In the genomic region with DNA sequence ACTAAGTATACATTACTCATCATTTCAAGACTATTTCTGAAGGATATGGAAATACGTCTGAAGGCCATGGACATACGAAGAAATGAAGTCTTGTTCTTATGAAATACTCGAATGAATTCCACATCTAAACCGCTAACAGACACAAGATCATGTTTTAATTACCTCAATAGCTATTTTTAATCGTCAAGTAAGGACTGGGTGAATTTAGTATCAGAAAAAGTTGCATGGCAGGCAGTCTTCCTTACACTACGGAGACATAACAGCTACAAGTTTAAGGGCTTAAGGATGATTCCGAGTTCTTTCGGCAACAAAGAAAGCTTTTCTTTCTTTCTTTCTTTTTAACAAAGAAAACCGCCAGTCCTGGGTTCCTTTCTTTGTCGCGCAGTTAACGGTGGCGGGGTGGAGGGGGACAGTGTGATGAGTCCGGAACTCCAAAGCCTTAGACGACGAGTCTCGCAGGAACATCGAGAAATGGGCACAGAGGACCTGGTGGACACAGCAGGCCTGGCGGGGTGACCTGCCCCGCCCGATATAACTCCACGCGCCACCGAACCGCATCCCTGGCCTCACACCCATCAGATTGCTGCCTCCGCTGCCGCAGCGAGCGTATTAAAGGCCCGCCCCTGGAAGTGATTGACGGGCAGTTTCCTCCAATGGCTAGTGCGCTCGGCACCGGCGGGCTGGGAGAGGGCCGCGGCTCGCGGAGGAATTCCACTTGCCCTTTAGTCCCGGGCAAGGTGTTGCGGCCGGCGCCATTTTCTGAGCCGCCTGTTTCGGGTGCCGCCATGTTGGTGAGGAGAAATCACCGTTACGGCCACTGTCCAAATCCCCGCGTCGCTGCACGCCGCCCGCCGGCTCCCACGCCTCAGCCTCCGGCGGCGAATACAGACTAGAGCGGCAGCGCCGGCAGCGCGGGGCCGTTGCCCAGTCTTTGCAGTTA, we compare ENCODE assay signal across 7 mouse cellular contexts. TPM values are rescaled to one million over a fixed set of nuclear protein-coding genes. Genes with fewer than 3 reads are reported as not detected.
DNase-seq lines count a peak whose midpoint lies in the region; ATAC-seq lines count a peak whose summit lies in the region.

A gene (plus strand): TSS at position 762 of the 940 bp plus-strand sequence.

- peaks cover 5% of the 10 kb centered on the region; the same call in 1 of the 2 replicates for H3K4me1 ChIP-seq in intestine, embryonic 15.5 days (replicated peaks)
- H3K4me1 ChIP-seq in midbrain, embryonic 10.5 days: peaks cover 23% of the 10 kb centered on the region

- peak within 1 kb of the TSS; percentile 98 for H3K9ac ChIP-seq in intestine, embryonic 15.5 days

- intact Hi-C loops in left cerebral cortex, postnatal 25 days (cut with DNase I): loop anchor here (5.0 kb wide), 1 partner anchor 100 kb away; a partner anchor contains a TSS

- ATAC-seq in intestine, embryonic 15.5 days: peak; percentile 99

- DNase-seq in adrenal gland, adult 18-20 months (ENCODE audit: low spot score in 2 of 2): peak; percentile 98 to 99
- DNase-seq in embryo, embryonic 11 days: peak; percentile 99
- DNase-seq in gastrocnemius, postnatal 25 days: peak; percentile 98
- peak; percentile 99 for DNase-seq in left cerebral cortex, postnatal 25 days (ENCODE audit: low spot score in 2 of 2)
- peak; percentile 98 for DNase-seq in midbrain, embryonic 10.5 days (ENCODE audit: low spot score)
- DNase-seq in right cerebral cortex, postnatal 4 days: peak; percentile 99

- peak within 1 kb of the TSS; percentile 100 for H3K27ac ChIP-seq in intestine, embryonic 15.5 days
- peak within 1 kb of the TSS; percentile 100 for H3K27ac ChIP-seq in midbrain, embryonic 10.5 days (replicated peaks)

- no peaks in the 10 kb centered on the region for H3K36me3 ChIP-seq in intestine, embryonic 15.5 days
- H3K36me3 ChIP-seq in midbrain, embryonic 10.5 days: no peaks in the 10 kb centered on the region

- no peaks in the 10 kb centered on the region for H3K27me3 ChIP-seq in intestine, embryonic 15.5 days (replicated peaks)
- H3K27me3 ChIP-seq in midbrain, embryonic 10.5 days (ENCODE audit: low read depth, poor library complexity, severe bottlenecking): no peaks in the 10 kb centered on the region

- H3K4me3 ChIP-seq in intestine, embryonic 15.5 days (replicated peaks): peak within 1 kb of the TSS; percentile 84
- H3K4me3 ChIP-seq in midbrain, embryonic 10.5 days: peak within 1 kb of the TSS; percentile 88

- no peaks in the 10 kb centered on the region for H3K9me3 ChIP-seq in intestine, embryonic 15.5 days
- no peaks in the 10 kb centered on the region for H3K9me3 ChIP-seq in midbrain, embryonic 10.5 days (replicated peaks)

- under 1% methylated on average over 65 of the region's 65 CpGs for WGBS in intestine, embryonic 15.5 days
- 1% methylated on average over 65 of the region's 65 CpGs for whole genome bisulfite sequencing in midbrain, embryonic 10.5 days

- H3K4me2 ChIP-seq in intestine, embryonic 15.5 days (replicated peaks): peak within 1 kb of the TSS; percentile 69

RNA-seq across cellular contexts. Expression of the gene that starts here (rescaled TPM):
- 1 to 10 TPM; 2.8 to 3.1 TPM for total RNA-seq in adrenal gland, adult 18-20 months (2021)
- total RNA-seq in gastrocnemius, postnatal 25 days (2021): 1 to 10 TPM; 3.8 to 4.4 TPM
- polyA plus RNA-seq in intestine, embryonic 15.5 days (2015; fragmentation: Nextera tagmentation; extraction: Ambion mirVana): 1.5 and 1.9 TPM in 2 replicates
- total RNA-seq in left cerebral cortex, postnatal 25 days (2021): 10 to 100 TPM; 15.0 to 16.0 TPM
- polyA plus RNA-seq in midbrain, embryonic 10.5 days (2016; fragmentation: Nextera tagmentation; extraction: Ambion mirVana): 1.5 and 1.9 TPM in 2 replicates

Comparison
In these comparisons a context has a peak if more than half of its experiments do, and no peak if none do; other contexts are left out.
1. Peak in every context shown above with its lines: DNase-seq, ATAC-seq, H3K4me3 ChIP-seq and H3K27ac ChIP-seq.